Comparison of ENCODE assay signal across 28 mouse cellular contexts in genomic region chr8:121588750-121589149, GRCm38 (mm10). TPM values are rescaled to one million over a fixed set of nuclear protein-coding genes. Genes with fewer than 3 reads are reported as not detected.
DNase-seq lines count a peak whose midpoint lies in the region; ATAC-seq and TF ChIP-seq lines count a peak whose summit lies in the region.
"Had no signal": no experiment of that assay in that cellular context is flagged by ENCODE, and none has a peak within 500 bp of the region (broad histone marks: within the 10 kb centered on the region; RNA-seq: fewer than 3 reads in every experiment).

No protein-coding gene starts in this region.

- no peak for DNase-seq in heart, adult 2 months
- no peak for DNase-seq in forebrain, embryonic 10.5 days (ENCODE audit: extremely low spot score, low spot score)
- no peak for DNase-seq in kidney, postnatal 10 days
- DNase-seq in layer of hippocampus, adult 2 months (ENCODE audit: low spot score in 2 of 2) = no peak
- DNase-seq: adrenal gland, postnatal 25 days; cerebellum, adult 9-11 months; gastrocnemius, postnatal 10 days; heart, postnatal 10 days; kidney, adult 2 months; kidney, postnatal 25 days; lung, postnatal 4 days had no signal

- H3K36me3 ChIP-seq in heart, embryonic 12.5 days = peaks cover 6% of the 10 kb centered on the region
- H3K36me3 ChIP-seq in heart, adult 2 months (ENCODE audit: control insufficient read depth, insufficient read depth, low read length) = peaks cover 5% of the 10 kb centered on the region; the same call in 1 of the 2 replicates
- H3K36me3 ChIP-seq in liver, embryonic 16.5 days (ENCODE audit: control insufficient read depth, insufficient read depth) = peaks cover 6% of the 10 kb centered on the region
- peaks cover 7% of the 10 kb centered on the region for H3K36me3 ChIP-seq in forebrain, embryonic 10.5 days (replicated peaks)
- H3K36me3 ChIP-seq: lung, embryonic 15.5 days had no signal

- H3K79me2 ChIP-seq in heart, adult 2 months (replicated peaks; ENCODE audit: control insufficient read depth, insufficient read depth, low read length) = peaks cover 9% of the 10 kb centered on the region

- no peak for TF ChIP-seq POLR2A in heart, adult 2 months (IDR thresholded peaks at IDR 0.05; ENCODE audit: insufficient read depth, low read depth, low read length)
- TF ChIP-seq POLR2A in bone marrow, adult 2 months (IDR thresholded peaks at IDR 0.05; ENCODE audit: borderline replicate concordance, control insufficient read depth, low read depth, low read length) = no peak

- H3K9me3 ChIP-seq in heart, embryonic 12.5 days (replicated peaks) = no peaks in the 10 kb centered on the region
- no peaks in the 10 kb centered on the region for H3K9me3 ChIP-seq in liver, embryonic 16.5 days (replicated peaks; ENCODE audit: control insufficient read depth, low read length)
- H3K9me3 ChIP-seq in forebrain, embryonic 10.5 days = no peaks in the 10 kb centered on the region
- H3K9me3 ChIP-seq: embryonic facial prominence, embryonic 13.5 days; G1E; hindbrain, embryonic 12.5 days; limb, embryonic 13.5 days; lung, embryonic 15.5 days; midbrain, embryonic 13.5 days; neural tube, embryonic 12.5 days had no signal

- 64% methylated on average over 4 of the region's 4 CpGs for WGBS in heart, embryonic 12.5 days
- WGBS in heart, adult 2 months = 78% methylated on average over 4 of the region's 4 CpGs
- WGBS in bone marrow, adult 2 months = 65% methylated on average over 4 of the region's 4 CpGs
- WGBS in liver, embryonic 16.5 days (ENCODE audit: insufficient replicate concordance) = 33% methylated on average over 4 of the region's 4 CpGs
- WGBS in forebrain, embryonic 10.5 days = 87% methylated on average over 4 of the region's 4 CpGs

- no peak for TF ChIP-seq EP300 in heart, adult 2 months (IDR thresholded peaks at IDR 0.05; ENCODE audit: insufficient read depth, low read depth, low read length)

- peak overlapping the region; percentile 32; the same call in 1 of the 2 replicates for H3K27ac ChIP-seq in heart, embryonic 12.5 days (ENCODE audit: poor library complexity, severe bottlenecking)
- no peak overlapping the region for H3K27ac ChIP-seq in heart, adult 2 months
- H3K27ac ChIP-seq in bone marrow, adult 2 months (ENCODE audit: control insufficient read depth, insufficient read depth, low read depth, low read length, poor library complexity) = peak overlapping the region; percentile 83
- peak overlapping the region; percentile 98 for H3K27ac ChIP-seq in liver, embryonic 16.5 days (ENCODE audit: low read length)
- H3K27ac ChIP-seq in forebrain, embryonic 10.5 days = no peak overlapping the region
- no peak overlapping the region for H3K27ac ChIP-seq in layer of hippocampus, adult 2 months
- H3K27ac ChIP-seq: embryonic facial prominence, embryonic 13.5 days; hindbrain, embryonic 12.5 days; limb, embryonic 13.5 days; lung, embryonic 15.5 days; midbrain, embryonic 13.5 days; neural tube, embryonic 12.5 days had no signal

- no peak overlapping the region for H3K4me2 ChIP-seq in heart, embryonic 12.5 days
- H3K4me2 ChIP-seq in liver, embryonic 16.5 days (ENCODE audit: low read depth, low read length) = peak overlapping the region; percentile 77
- H3K4me2 ChIP-seq: embryonic facial prominence, embryonic 13.5 days; hindbrain, embryonic 12.5 days; limb, embryonic 13.5 days; lung, embryonic 15.5 days; neural tube, embryonic 12.5 days had no signal

- H3K9ac ChIP-seq in heart, embryonic 12.5 days = no peak overlapping the region
- no peak overlapping the region for H3K9ac ChIP-seq in heart, adult 2 months (ENCODE audit: low read depth, low read length)
- peak overlapping the region; percentile 51 for H3K9ac ChIP-seq in liver, embryonic 16.5 days (ENCODE audit: low read depth, low read length)
- H3K9ac ChIP-seq: embryonic facial prominence, embryonic 13.5 days; hindbrain, embryonic 12.5 days; limb, embryonic 13.5 days; lung, embryonic 15.5 days; midbrain, embryonic 13.5 days; neural tube, embryonic 12.5 days had no signal

- ATAC-seq in heart, embryonic 12.5 days (ENCODE audit: insufficient number of reproducible peaks, low FRiP score) = no peak
- peak; percentile 66 for ATAC-seq in erythroid progenitor cell, adult 5-6 weeks (replicated peaks; ENCODE audit: low FRiP score, poor library complexity, severe bottlenecking)
- ATAC-seq in liver, embryonic 16.5 days (ENCODE audit: low read depth) = peak; percentile 54
- ATAC-seq: midbrain, embryonic 13.5 days had no signal

- no peak for TF ChIP-seq CTCF in heart, adult 2 months (IDR thresholded peaks at IDR 0.05)
- no peak for TF ChIP-seq CTCF in bone marrow, adult 2 months (IDR thresholded peaks at IDR 0.05; ENCODE audit: control insufficient read depth, insufficient read depth, low read length)
- no peak for TF ChIP-seq CTCF in layer of hippocampus, adult 2 months (conservative IDR thresholded peaks at IDR 0.05)

- H3K4me1 ChIP-seq in heart, embryonic 12.5 days (replicated peaks) = peaks cover 24% of the 10 kb centered on the region
- peaks cover 22% of the 10 kb centered on the region for H3K4me1 ChIP-seq in heart, adult 2 months (ENCODE audit: control insufficient read depth, insufficient read depth, low read length)
- peaks cover 2% of the 10 kb centered on the region; the same call in 1 of the 2 replicates for H3K4me1 ChIP-seq in bone marrow, adult 2 months (ENCODE audit: control insufficient read depth, insufficient read depth, low read length)
- H3K4me1 ChIP-seq in liver, embryonic 16.5 days (ENCODE audit: control insufficient read depth, low read depth, low read length) = peaks cover 65% of the 10 kb centered on the region
- H3K4me1 ChIP-seq in forebrain, embryonic 10.5 days = peaks cover 47% of the 10 kb centered on the region

- no peak overlapping the region for H3K4me3 ChIP-seq in heart, embryonic 12.5 days
- H3K4me3 ChIP-seq in heart, adult 2 months = no peak overlapping the region
- no peak overlapping the region for H3K4me3 ChIP-seq in bone marrow, adult 2 months (replicated peaks; ENCODE audit: control insufficient read depth, low read depth, low read length)
- H3K4me3 ChIP-seq in liver, embryonic 16.5 days (ENCODE audit: low read depth, low read length) = no peak overlapping the region
- no peak overlapping the region for H3K4me3 ChIP-seq in forebrain, embryonic 10.5 days
- H3K4me3 ChIP-seq in layer of hippocampus, adult 2 months = no peak overlapping the region
- H3K4me3 ChIP-seq: embryonic facial prominence, embryonic 13.5 days; hindbrain, embryonic 12.5 days; limb, embryonic 13.5 days; lung, embryonic 15.5 days; midbrain, embryonic 13.5 days; neural tube, embryonic 12.5 days had no signal

- H3K27me3 ChIP-seq in heart, embryonic 12.5 days (replicated peaks) = no peaks in the 10 kb centered on the region
- H3K27me3 ChIP-seq in heart, adult 2 months (ENCODE audit: control insufficient read depth, insufficient read depth, low read length) = no peaks in the 10 kb centered on the region
- H3K27me3 ChIP-seq in liver, embryonic 16.5 days (ENCODE audit: control insufficient read depth, insufficient read depth, low read depth, low read length) = no peaks in the 10 kb centered on the region
- H3K27me3 ChIP-seq in forebrain, embryonic 10.5 days (ENCODE audit: poor library complexity, severe bottlenecking) = no peaks in the 10 kb centered on the region
- H3K27me3 ChIP-seq: embryonic facial prominence, embryonic 13.5 days; hindbrain, embryonic 12.5 days; limb, embryonic 13.5 days; lung, embryonic 15.5 days; neural tube, embryonic 12.5 days had no signal

- intact Hi-C loops in heart, adult 2 months (cut with DNase I) = no loop called here

RNA-seq across cellular contexts. Expression of gene Map1lc3b, which starts 1.4 kb away (rescaled TPM):
- polyA plus RNA-seq in heart, embryonic 12.5 days (2016; fragmentation: Nextera tagmentation; extraction: Ambion mirVana) = 176 and 182 TPM in 2 replicates
- total RNA-seq in heart, adult 2 months (2021) = 100 to 1,000 TPM; 235 to 277 TPM
- 129 and 131 TPM in 2 replicates for polyA plus RNA-seq in heart, adult 2 months (2012; rRNA removed)
- polyA plus RNA-seq in bone marrow, adult 2 months (2011; ENCODE audit: insufficient read depth, insufficient read length, low replicate concordance, missing spikeins) = 106 and 113 TPM in 2 replicates
- total RNA-seq in erythroid progenitor cell, adult 5-6 weeks (2015; ENCODE audit: low replicate concordance) = 93.9 and 137 TPM in 2 replicates
- total RNA-seq in erythroid progenitor cell, adult 5-6 weeks (2017; ENCODE audit: low replicate concordance) = 84.3 and 101 TPM in 2 replicates
- 149 and 152 TPM in 2 replicates for polyA plus RNA-seq in liver, embryonic 16.5 days (2015; fragmentation: Nextera tagmentation; extraction: Ambion mirVana)
- polyA plus RNA-seq in forebrain, embryonic 10.5 days (2016; fragmentation: Nextera tagmentation; extraction: Ambion mirVana) = 175 TPM in 2 replicates
- 100 to 1,000 TPM; 166 to 172 TPM for total RNA-seq in layer of hippocampus, adult 2 months (2021)

RNA-seq across cellular contexts. Expression of gene Fbxo31, which starts 10.1 kb away (rescaled TPM):
- 13.7 and 15.7 TPM in 2 replicates for polyA plus RNA-seq in heart, embryonic 12.5 days (2016; fragmentation: Nextera tagmentation; extraction: Ambion mirVana)
- 100 to 1,000 TPM in 1 of 2 experiments, 10 to 100 TPM in 1; 96.7 to 124 TPM for total RNA-seq in heart, adult 2 months (2021)
- 74.4 and 106 TPM in 2 replicates for polyA plus RNA-seq in heart, adult 2 months (2012; rRNA removed)
- 9.4 and 19.4 TPM in 2 replicates for polyA plus RNA-seq in bone marrow, adult 2 months (2011; ENCODE audit: insufficient read depth, insufficient read length, low replicate concordance, missing spikeins)
- total RNA-seq in erythroid progenitor cell, adult 5-6 weeks (2015; ENCODE audit: low replicate concordance) = 1.7 and 2.2 TPM in 2 replicates
- total RNA-seq in erythroid progenitor cell, adult 5-6 weeks (2017; ENCODE audit: low replicate concordance) = 1.5 and 3.5 TPM in 2 replicates
- 9.0 and 9.2 TPM in 2 replicates for polyA plus RNA-seq in liver, embryonic 16.5 days (2015; fragmentation: Nextera tagmentation; extraction: Ambion mirVana)
- 13.1 and 14.8 TPM in 2 replicates for polyA plus RNA-seq in forebrain, embryonic 10.5 days (2016; fragmentation: Nextera tagmentation; extraction: Ambion mirVana)
- 100 to 1,000 TPM; 110 to 116 TPM for total RNA-seq in layer of hippocampus, adult 2 months (2021)

RNA-seq across cellular contexts. Expression of gene 1700018B08Rik, which starts 44.6 kb away (rescaled TPM):
- polyA plus RNA-seq in heart, embryonic 12.5 days (2016; fragmentation: Nextera tagmentation; extraction: Ambion mirVana) = not detected in 2 replicates
- total RNA-seq in heart, adult 2 months (2021) = not detected
- 0.41 TPM in 1 of 2 replicates, not detected in the other for polyA plus RNA-seq in heart, adult 2 months (2012; rRNA removed)
- polyA plus RNA-seq in bone marrow, adult 2 months (2011; ENCODE audit: insufficient read depth, insufficient read length, low replicate concordance, missing spikeins) = not detected in 2 replicates
- total RNA-seq in erythroid progenitor cell, adult 5-6 weeks (2015; ENCODE audit: low replicate concordance) = not detected in 2 replicates
- not detected in 2 replicates for total RNA-seq in erythroid progenitor cell, adult 5-6 weeks (2017; ENCODE audit: low replicate concordance)
- polyA plus RNA-seq in liver, embryonic 16.5 days (2015; fragmentation: Nextera tagmentation; extraction: Ambion mirVana) = not detected in 2 replicates
- not detected in 2 replicates for polyA plus RNA-seq in forebrain, embryonic 10.5 days (2016; fragmentation: Nextera tagmentation; extraction: Ambion mirVana)
- total RNA-seq in layer of hippocampus, adult 2 months (2021) = not detected
- total RNA-seq: adrenal gland, postnatal 25 days; G1E; gastrocnemius, postnatal 10 days; heart, adult 8-10 months; heart, postnatal 10 days; layer of hippocampus, postnatal 14 days; left cerebral cortex, postnatal 14 days had no signal
- polyA plus RNA-seq: embryonic facial prominence, embryonic 13.5 days; forebrain, embryonic 11.5 days; G1E; hindbrain, embryonic 12.5 days; kidney, adult 2 months; limb, embryonic 13.5 days; lung, embryonic 15.5 days; midbrain, embryonic 13.5 days; neural tube, embryonic 12.5 days; spleen, adult 2 months; stomach, embryonic 16.5 days had no signal

Comparison
In these comparisons a context has a peak if more than half of its experiments do, and no peak if none do; other contexts are left out.
1. H3K27ac ChIP-seq: peak in heart, embryonic 12.5 days (single experiment), bone marrow, adult 2 months (single experiment) and liver, embryonic 16.5 days (single experiment); none in heart, adult 2 months (single experiment), forebrain, embryonic 10.5 days (single experiment) and layer of hippocampus, adult 2 months (single experiment).